Mouse (Mus musculus) limb, embryonic 11.5 days (tissue): ENCODE results near the gene Slco3a1. TPM values are rescaled to one million over a fixed set of nuclear protein-coding genes. Genes with fewer than 3 reads are reported as not detected.

Experiments used
- ATAC-seq: fragments of 200-750 bp; cut with Nextera tagmentation; 2 replicates; pipeline ENCODE4 v1.8.0; 2017; ENCODE audit warnings: low read depth; ENCODE audit not compliant: insufficient number of reproducible peaks, low FRiP score, low TSS enrichment
- DNase-seq: peaks from one replicate; pipeline ENCODE4 v3.0.0-alpha.2; 2015; ENCODE audit warnings: low spot score
- H3K27ac ChIP-seq: fragments of 300-500 bp; sonication (generic); replicated peaks from 2 replicates; pipeline ENCODE4 v1.5.1; 2014; ENCODE audit warnings: low read depth, mild to moderate bottlenecking, low read length
- H3K27me3 ChIP-seq: fragments of 300-500 bp; sonication (generic); 2 replicates; pipeline ENCODE4 v1.6.1; 2014; ENCODE audit warnings: mild to moderate bottlenecking, low read length, mixed read lengths; ENCODE audit not compliant: control insufficient read depth, insufficient read depth
- H3K36me3 ChIP-seq: fragments of 300-500 bp; sonication (generic); 2 replicates; pipeline ENCODE4 v1.6.1; 2014; ENCODE audit warnings: mild to moderate bottlenecking, low read length, moderate library complexity, mixed read lengths; ENCODE audit not compliant: control insufficient read depth, insufficient read depth
- H3K4me1 ChIP-seq: fragments of 300-500 bp; sonication (generic); 2 replicates; pipeline ENCODE4 v1.6.1; 2014; ENCODE audit warnings: low read length, mixed read lengths; ENCODE audit not compliant: control insufficient read depth, insufficient read depth
- H3K4me2 ChIP-seq: fragments of 300-500 bp; sonication (generic); 2 replicates; pipeline ENCODE4 v1.6.1; 2014; ENCODE audit warnings: low read depth, mild to moderate bottlenecking, moderate library complexity; ENCODE audit not compliant: severe bottlenecking
- H3K4me3 ChIP-seq: fragments of 300-500 bp; sonication (generic); 2 replicates; pipeline ENCODE4 v1.5.1; 2014; ENCODE audit warnings: low read depth, low read length
- H3K9ac ChIP-seq: fragments of 300-500 bp; sonication (generic); 2 replicates; pipeline ENCODE4 v1.6.1; 2014; ENCODE audit warnings: mild to moderate bottlenecking, low read length
- H3K9me3 ChIP-seq: fragments of 300-500 bp; sonication (generic); 2 replicates; pipeline ENCODE4 v1.6.1; 2016; ENCODE audit warnings: low read length; ENCODE audit not compliant: control insufficient read depth
- WGBS: fragments of 180-500 bp; shearing (Covaris S2); extraction: QIAGEN DNeasy Blood & Tissue Kit; methylation state at CpG from one replicate; pipeline ENCODE4 v1.1.7; 2014; 5-methylcytosine and 5-hydroxymethylcytosine counted together
- polyA plus RNA-seq: library from polyadenylated mRNA; unstranded; fragments of >200 nt; fragmentation: Nextera tagmentation; extraction: Ambion mirVana; gene quantifications from 2 replicates; pipeline ENCODE4 v1.2.1, GENCODE M21; 2014

The Slco3a1 gene
- polyA plus RNA-seq, 1 experiment from 2014 or later: 4.8 TPM

DNA sequence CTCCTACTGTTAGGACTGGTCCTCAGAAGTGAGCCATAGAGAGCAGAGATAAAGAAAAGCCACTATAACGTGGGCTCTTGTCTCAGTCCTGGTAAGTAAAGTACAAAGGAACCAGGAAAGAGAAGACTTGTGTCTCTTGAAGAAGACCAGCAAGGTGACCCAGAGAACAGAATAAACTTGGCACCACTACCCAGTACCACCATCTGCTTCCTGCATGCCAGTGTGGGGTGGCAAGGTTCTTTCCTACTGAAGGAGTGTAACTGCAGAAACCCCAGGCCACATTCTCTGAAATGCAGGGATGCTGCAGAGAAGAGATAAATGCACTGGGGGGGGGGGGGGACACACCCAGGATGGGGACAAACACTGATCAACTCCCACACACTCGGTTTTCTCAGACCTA lies 29.0 kb downstream of the Slco3a1 start:
- Histone ChIP-seq H3K36me3 (no peaks in the 10 kb centered on the region), H3K27me3 (no peaks in the 10 kb centered on the region), H3K9ac (no peak overlapping the region), H3K4me1 (no peaks in the 10 kb centered on the region), H3K9me3 (no peaks in the 10 kb centered on the region), H3K4me3 (no peak overlapping the region), H3K27ac (no peak overlapping the region), H3K4me2 (no peak overlapping the region)
- 84% methylated on average over 2 of the region's 2 CpGs for WGBS
- no peak for DNase-seq
- ATAC-seq: no peak

DNA sequence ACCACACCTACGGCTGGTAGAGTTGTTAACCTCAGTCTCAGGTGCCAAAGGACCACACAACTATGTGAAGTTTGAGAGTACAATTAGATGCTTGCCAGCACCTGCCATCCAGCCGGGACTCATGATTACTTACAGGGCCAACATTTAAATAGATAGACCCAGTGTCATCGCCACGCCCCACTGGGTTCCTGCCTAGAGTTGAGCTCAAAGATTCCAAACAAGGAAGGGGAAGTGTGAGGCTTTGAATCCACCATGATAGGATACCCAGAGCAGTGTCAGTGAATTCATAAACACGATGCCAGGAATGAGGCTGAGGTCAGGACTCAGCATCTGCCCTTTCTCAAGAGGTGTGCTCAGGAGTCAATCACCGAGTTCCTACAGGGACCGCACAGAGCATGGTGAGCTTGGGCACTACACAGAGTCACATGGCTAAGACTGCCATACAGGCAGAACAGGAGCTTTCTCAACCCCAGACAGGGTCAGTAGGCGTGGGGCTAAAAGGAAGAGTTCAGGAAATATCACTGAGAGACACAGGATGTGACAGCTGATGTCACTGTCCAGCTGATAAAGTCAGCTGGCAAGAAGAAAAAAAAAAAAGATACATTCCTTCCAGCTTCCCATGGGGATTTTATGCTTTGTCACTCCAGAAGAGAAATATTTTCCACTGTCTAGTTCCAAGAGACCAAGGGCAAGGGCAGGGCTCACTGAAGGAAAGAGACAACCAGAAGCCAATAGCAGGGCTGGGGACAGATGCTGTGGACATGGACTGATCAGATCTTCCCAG lies 30.2 kb downstream of the Slco3a1 start:
- DNase-seq (no peak), ATAC-seq (no peak)
- 85% methylated on average over 8 of the region's 8 CpGs for WGBS
- Histone ChIP-seq H3K9me3 (no peaks in the 10 kb centered on the region), H3K9ac (no peak overlapping the region), H3K27me3 (no peaks in the 10 kb centered on the region), H3K4me1 (no peaks in the 10 kb centered on the region), H3K4me3 (no peak overlapping the region), H3K27ac (no peak overlapping the region), H3K4me2 (no peak overlapping the region), H3K36me3 (no peaks in the 10 kb centered on the region)

DNA sequence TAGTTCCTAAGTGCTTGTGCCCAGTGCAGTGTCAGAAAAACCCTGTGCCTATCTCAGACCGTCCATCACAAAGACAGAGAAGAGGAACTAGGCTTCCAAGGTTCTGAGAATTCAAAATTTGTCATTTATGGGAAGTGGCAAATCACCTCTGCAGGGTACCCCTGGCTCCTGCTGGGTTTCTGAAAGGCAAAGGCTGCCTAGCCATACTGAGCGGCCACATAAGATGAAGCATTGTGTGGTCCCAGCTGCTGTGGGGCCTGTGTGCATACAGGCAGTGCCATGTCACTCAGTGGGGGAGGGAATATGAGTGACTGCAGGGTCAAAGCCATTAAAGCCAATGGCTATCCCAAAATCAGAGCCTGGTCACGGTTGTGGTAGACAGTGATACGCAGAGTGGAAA lies 31.5 kb downstream of the Slco3a1 start:
- no peaks in the 10 kb centered on the region for H3K4me1 ChIP-seq
- no peak for ATAC-seq

DNA sequence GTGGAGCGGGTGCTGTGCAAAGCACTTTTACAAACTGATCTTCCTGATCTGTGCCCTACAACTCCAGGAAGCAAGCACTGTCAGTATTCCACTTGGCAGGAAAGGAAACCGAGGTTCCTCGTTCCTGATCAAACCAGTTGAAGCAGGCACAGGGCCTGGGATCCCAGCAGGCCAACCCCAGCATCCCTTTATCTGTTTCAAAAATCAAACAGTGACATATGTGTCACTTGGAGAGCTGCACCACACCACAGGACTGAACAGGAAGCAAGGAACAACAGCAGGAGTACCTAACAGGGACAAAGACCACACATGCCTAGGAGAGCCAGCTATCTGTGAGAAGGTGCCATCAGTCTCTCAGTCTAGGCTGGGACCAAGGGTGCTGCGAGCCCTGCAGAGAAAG lies 32.3 kb downstream of the Slco3a1 start:
- Histone ChIP-seq H3K27me3 (no peaks in the 10 kb centered on the region), H3K4me2 (no peak overlapping the region), H3K36me3 (no peaks in the 10 kb centered on the region), H3K9ac (no peak overlapping the region), H3K9me3 (no peaks in the 10 kb centered on the region), H3K27ac (no peak overlapping the region), H3K4me3 (no peak overlapping the region), H3K4me1 (no peaks in the 10 kb centered on the region)
- whole genome bisulfite sequencing: 82% methylated on average over 4 of the region's 4 CpGs
- DNase-seq: no peak
- no peak for ATAC-seq

More for the DNA sequence above, 31.5 kb downstream of the Slco3a1 start:
- no peak overlapping the region for H3K27ac ChIP-seq
- WGBS: 69% methylated on average over 4 of the region's 4 CpGs
- H3K9ac ChIP-seq: no peak overlapping the region
- H3K4me3 ChIP-seq: no peak overlapping the region
- no peaks in the 10 kb centered on the region for H3K9me3 ChIP-seq
- H3K4me2 ChIP-seq: no peak overlapping the region
- no peak for DNase-seq
- H3K36me3 ChIP-seq: no peaks in the 10 kb centered on the region
- no peaks in the 10 kb centered on the region for H3K27me3 ChIP-seq

DNA sequence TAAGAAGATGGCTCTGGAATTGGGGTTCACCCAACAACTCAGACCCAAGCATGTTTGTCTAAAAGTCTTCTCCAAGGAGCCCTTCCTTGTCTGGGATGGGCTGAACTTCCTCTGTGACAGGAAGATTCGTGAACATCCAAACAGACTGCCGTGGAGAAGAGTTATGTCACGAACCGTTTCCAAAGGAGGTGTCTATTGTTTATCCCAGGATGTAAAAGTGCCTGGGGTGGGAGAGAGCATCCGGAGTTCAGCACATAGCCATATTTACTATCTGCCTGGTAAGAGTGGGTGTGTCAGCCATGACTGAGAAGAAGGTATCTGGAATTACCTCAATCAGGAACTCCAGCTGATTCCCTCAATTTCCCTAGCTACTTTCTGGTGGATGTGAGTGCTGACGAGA lies 35.2 kb downstream of the Slco3a1 start:
- DNase-seq (no peak), ATAC-seq (no peak)
- H3K4me1 ChIP-seq: no peaks in the 10 kb centered on the region
- H3K4me2 ChIP-seq: no peak overlapping the region
- no peak overlapping the region for H3K4me3 ChIP-seq
- WGBS: 75% methylated on average over 6 of the region's 6 CpGs
- H3K27ac ChIP-seq: no peak overlapping the region
- H3K27me3 ChIP-seq: no peaks in the 10 kb centered on the region
- no peaks in the 10 kb centered on the region for H3K36me3 ChIP-seq
- no peaks in the 10 kb centered on the region for H3K9me3 ChIP-seq
- no peak overlapping the region for H3K9ac ChIP-seq

DNA sequence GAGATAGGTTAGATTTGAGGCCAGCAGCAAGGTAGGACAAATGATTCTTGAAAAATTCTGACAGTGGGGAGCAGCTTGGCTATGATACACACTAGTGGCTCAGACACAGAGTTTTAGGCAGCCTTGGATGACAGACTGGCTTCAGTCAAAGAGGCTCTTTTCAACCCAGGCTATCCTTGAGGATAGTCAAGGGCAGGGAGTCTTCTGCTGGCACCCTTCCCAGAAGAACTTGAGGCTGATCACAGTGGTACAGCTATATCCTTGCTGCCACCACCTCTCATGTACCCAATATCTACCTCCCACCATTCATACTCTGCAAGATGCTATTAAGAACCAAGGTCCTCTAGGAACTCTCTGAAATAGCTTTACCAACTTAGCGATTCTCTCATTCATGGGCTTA lies 35.8 kb downstream of the Slco3a1 start:
- Histone ChIP-seq H3K27ac (no peak overlapping the region), H3K36me3 (no peaks in the 10 kb centered on the region), H3K9me3 (no peaks in the 10 kb centered on the region), H3K27me3 (no peaks in the 10 kb centered on the region), H3K4me1 (no peaks in the 10 kb centered on the region), H3K9ac (no peak overlapping the region), H3K4me2 (no peak overlapping the region), H3K4me3 (no peak overlapping the region)
- WGBS: 91% methylated on average over 1 of the region's 1 CpGs
- no peak for ATAC-seq
- DNase-seq: no peak

DNA sequence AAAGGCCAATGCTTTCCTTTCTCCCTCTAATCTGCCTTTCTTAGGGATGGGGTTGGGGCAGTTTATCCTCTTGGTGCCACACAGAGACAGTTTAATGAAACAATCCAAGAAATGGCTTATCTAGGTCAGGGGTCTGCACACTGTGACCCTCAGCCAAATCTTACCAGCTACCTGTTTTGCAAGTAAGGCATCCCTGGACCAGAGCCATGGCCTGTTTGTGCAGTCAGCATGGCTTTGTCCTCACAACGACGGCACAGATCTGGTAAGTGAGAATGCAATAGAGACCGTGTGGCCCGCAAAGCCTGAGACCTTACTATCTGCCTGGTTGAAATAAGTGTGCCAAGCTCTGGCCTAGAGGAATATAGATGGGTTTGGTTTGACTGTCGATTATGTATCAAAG lies 36.3 kb downstream of the Slco3a1 start:
- no peaks in the 10 kb centered on the region for H3K27me3 ChIP-seq
- H3K36me3 ChIP-seq: no peaks in the 10 kb centered on the region
- no peaks in the 10 kb centered on the region for H3K9me3 ChIP-seq
- no peak overlapping the region for H3K27ac ChIP-seq
- no peaks in the 10 kb centered on the region for H3K4me1 ChIP-seq
- no peak for ATAC-seq
- 91% methylated on average over 5 of the region's 5 CpGs for WGBS
- no peak overlapping the region for H3K4me2 ChIP-seq
- H3K9ac ChIP-seq: no peak overlapping the region
- no peak for DNase-seq
- H3K4me3 ChIP-seq: no peak overlapping the region

DNA sequence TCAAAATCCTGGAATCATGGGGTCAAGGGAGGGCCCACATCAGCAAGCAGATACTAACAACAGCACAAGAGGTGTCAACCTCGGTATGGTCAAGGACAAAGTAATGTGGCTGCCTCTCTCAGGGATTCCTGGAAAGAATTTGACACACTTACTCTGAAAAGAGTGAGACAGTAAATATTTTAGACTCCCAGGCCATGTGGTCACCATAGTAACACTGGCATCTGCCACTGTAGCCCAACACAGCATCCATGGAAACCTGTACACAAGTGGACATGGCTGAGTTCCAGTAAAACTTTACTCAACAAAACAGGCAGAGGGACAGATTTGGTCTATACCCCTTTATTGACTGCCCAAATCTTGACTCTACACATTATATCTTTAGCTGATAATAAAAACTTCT lies 43.9 kb downstream of the Slco3a1 start:
- H3K9ac ChIP-seq: no peak overlapping the region
- H3K9me3 ChIP-seq: no peaks in the 10 kb centered on the region
- H3K27me3 ChIP-seq: no peaks in the 10 kb centered on the region
- no peaks in the 10 kb centered on the region for H3K4me1 ChIP-seq
- no peak overlapping the region for H3K27ac ChIP-seq
- 78% methylated on average over 1 of the region's 1 CpGs for WGBS
- no peak for ATAC-seq
- no peaks in the 10 kb centered on the region for H3K36me3 ChIP-seq
- H3K4me3 ChIP-seq: no peak overlapping the region
- no peak overlapping the region for H3K4me2 ChIP-seq
- DNase-seq: no peak

DNA sequence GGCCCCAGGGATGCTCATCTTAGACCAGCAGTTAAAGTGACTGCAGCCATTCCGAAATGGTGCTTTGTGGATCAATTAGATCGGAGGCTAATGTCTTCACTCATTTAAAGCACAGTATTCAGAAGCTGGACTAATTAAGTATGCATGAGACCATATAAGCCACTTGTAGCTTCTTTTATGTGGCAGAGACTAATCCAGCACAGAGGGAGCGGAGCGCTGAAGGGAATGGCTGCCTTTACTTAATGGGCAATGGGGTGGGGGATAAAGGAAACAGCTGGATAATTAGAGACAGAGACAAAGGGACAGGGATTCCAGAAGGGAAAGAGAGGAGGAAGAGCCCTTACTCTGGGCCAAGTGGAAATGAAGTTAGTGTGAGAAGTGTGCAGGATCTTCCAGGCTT lies 46.4 kb downstream of the Slco3a1 start:
- Histone ChIP-seq H3K9ac (no peak overlapping the region), H3K27me3 (no peaks in the 10 kb centered on the region), H3K27ac (no peak overlapping the region), H3K4me3 (no peak overlapping the region), H3K9me3 (no peaks in the 10 kb centered on the region), H3K4me1 (no peaks in the 10 kb centered on the region), H3K4me2 (no peak overlapping the region), H3K36me3 (no peaks in the 10 kb centered on the region)
- ATAC-seq (no peak), DNase-seq (no peak)
- WGBS: 40% methylated on average over 4 of the region's 4 CpGs
